Mouse (Mus musculus): Measurements from ENCODE around the gene Cap2. TPM values are rescaled to one million over a fixed set of nuclear protein-coding genes. Genes with fewer than 3 reads are reported as not detected.

Gene Cap2
- total RNA-seq (2012; rRNA removed) (14.1 and 14.8 TPM in 2 replicates), polyA plus RNA-seq (2012; ENCODE audit: insufficient read depth in 1 of 2, insufficient read length in 2 of 2, low read depth in 1 of 2, low replicate concordance in 2 of 2, missing spikeins in 1 of 2) (100 to 1,000 TPM in 1 of 2 experiments, 10 to 100 TPM in 1; 22.3 to 120 TPM)

DNA sequence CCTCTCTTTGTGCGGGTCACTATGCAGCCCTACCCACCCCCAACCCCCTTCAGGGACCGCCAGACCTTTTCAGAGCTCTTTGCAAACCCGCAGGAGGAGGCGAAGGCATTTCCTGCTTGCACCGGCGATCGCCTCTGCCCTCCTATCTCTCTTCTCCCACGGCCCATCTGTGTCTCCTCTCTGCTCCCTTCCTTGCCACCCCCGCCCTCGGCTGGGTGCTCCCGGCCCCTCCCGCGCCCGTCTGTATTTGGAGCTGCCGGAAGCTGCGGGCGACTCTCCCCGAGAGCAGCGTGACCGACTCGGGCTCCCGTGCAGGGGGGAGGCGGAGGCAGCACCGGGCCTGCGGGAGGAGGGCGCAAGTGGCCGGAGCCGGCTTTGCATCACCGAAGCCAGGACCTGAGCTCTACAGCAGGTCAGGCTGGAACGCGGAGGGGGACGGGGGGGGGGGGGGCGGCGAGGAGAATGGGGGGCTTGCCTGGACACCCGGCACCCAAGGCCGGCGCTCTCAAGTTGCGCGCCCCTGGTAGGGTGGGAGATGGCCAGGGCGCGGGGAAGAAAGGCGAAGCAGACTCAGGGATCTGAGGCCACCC, at the start of gene Cap2:
TSS of gene Cap2 (plus strand) at position 49 of the 590 bp plus-strand sequence.
- Histone ChIP-seq H3K4me3 (ENCODE audit: control insufficient read depth in 1 of 2, insufficient read depth in 1 of 2, low read depth in 2 of 2, low read length in 2 of 2) (peak within 1 kb of the TSS; percentile 74 to 86), H3K9ac (ENCODE audit: control insufficient read depth, low read depth, low read length, poor library complexity, severe bottlenecking) (peak within 1 kb of the TSS; percentile 80), H3K9me3 (replicated peaks; ENCODE audit: insufficient read depth, low read length) (no peaks in the 10 kb centered on the region), H3K4me1 (ENCODE audit: control insufficient read depth in 1 of 2, insufficient read depth in 2 of 2, low read length in 2 of 2) (peaks cover 0 to 4% of the 10 kb centered on the region in 2 experiments; a peak in 3 of 4 replicates), H3K27ac (ENCODE audit: control insufficient read depth, low read depth, low read length) (peak within 1 kb of the TSS; percentile 33), H3K27me3 (ENCODE audit: control insufficient read depth in 1 of 2, insufficient read depth in 2 of 2, low read length in 2 of 2) (no peaks in the 10 kb centered on the region), H3K79me2 (ENCODE audit: control insufficient read depth, insufficient read depth, low read length, poor library complexity) (peaks cover 1% of the 10 kb centered on the region; the same call in 1 of the 2 replicates), H3K36me3 (ENCODE audit: control insufficient read depth in 1 of 2, insufficient read depth in 2 of 2, low read length in 2 of 2) (peaks cover 0 to 10% of the 10 kb centered on the region in 2 experiments; a peak in 1 of 4 replicates)
- peak; percentile 79 for DNase-seq (ENCODE audit: low read depth, low spot score)
- no peak for TF ChIP-seq NELFE (IDR thresholded peaks at IDR 0.05; ENCODE audit: low read depth, low read length)
- TF ChIP-seq EP300 (IDR thresholded peaks at IDR 0.05; ENCODE audit: low read depth in 1 of 2, low read length in 2 of 2), result peak; percentile 50 to 72; a peak in 3 of 4 replicates
- TF ChIP-seq USF1 (IDR thresholded peaks at IDR 0.05; ENCODE audit: low read depth, low read length), result no peak
- no peak for TF ChIP-seq NRF1 (IDR thresholded peaks at IDR 0.05; ENCODE audit: insufficient read depth, low read depth, low read length, poor library complexity, severe bottlenecking)
- TF ChIP-seq JUND (IDR thresholded peaks at IDR 0.05; ENCODE audit: low read depth, low read length), result no peak
- TF ChIP-seq CHD2 (IDR thresholded peaks at IDR 0.05; ENCODE audit: low read length), result no peak
- no peak for TF ChIP-seq TBP (IDR thresholded peaks at IDR 0.05; ENCODE audit: low read depth, low read length)
- no peak for TF ChIP-seq E2F4 (IDR thresholded peaks at IDR 0.05; ENCODE audit: borderline replicate concordance, low read depth, low read length)
- TF ChIP-seq RCOR1 (IDR thresholded peaks at IDR 0.05; ENCODE audit: low read depth, low read length), result no peak
- no peak for TF ChIP-seq ZNF384 (IDR thresholded peaks at IDR 0.05; ENCODE audit: low read depth, low read length)
- TF ChIP-seq GATA1 (IDR thresholded peaks at IDR 0.05; ENCODE audit: low read depth, low read length), result no peak
- no peak for TF ChIP-seq USF2 (IDR thresholded peaks at IDR 0.05; ENCODE audit: borderline replicate concordance in 1 of 2, insufficient read depth in 1 of 2, low read depth in 1 of 2, low read length in 2 of 2)
- TF ChIP-seq POLR2AphosphoS2 (IDR thresholded peaks at IDR 0.05; ENCODE audit: low read length), result no peak
- TF ChIP-seq GABPA (IDR thresholded peaks at IDR 0.05; ENCODE audit: low read depth, low read length), result no peak
- peak; percentile 34; the same call in 1 of the 2 replicates for TF ChIP-seq MXI1 (IDR thresholded peaks at IDR 0.05; ENCODE audit: low read depth, low read length)
- TF ChIP-seq MEF2A (IDR thresholded peaks at IDR 0.05; ENCODE audit: extremely low read depth, insufficient replicate concordance, low read depth, low read length, poor library complexity, severe bottlenecking), result no peak
- TF ChIP-seq POLR2AphosphoS5 (IDR thresholded peaks at IDR 0.05; ENCODE audit: borderline replicate concordance, low read depth, low read length), result no peak
- TF ChIP-seq CHD1 (IDR thresholded peaks at IDR 0.05; ENCODE audit: low read depth, low read length), result no peak
- TF ChIP-seq HCFC1 (IDR thresholded peaks at IDR 0.05; ENCODE audit: low read depth, low read length), result 0 out of 2 replicates have a peak, but pooled peaks have one; percentile 44
- peak; percentile 37; the same call in 1 of the 2 replicates for TF ChIP-seq ELF1 (IDR thresholded peaks at IDR 0.05; ENCODE audit: low read depth, low read length)
- no peak for TF ChIP-seq ZC3H11A (IDR thresholded peaks at IDR 0.05; ENCODE audit: low read depth, low read length)
- TF ChIP-seq ZMIZ1 (IDR thresholded peaks at IDR 0.05; ENCODE audit: low read depth, low read length), result no peak
- TF ChIP-seq TCF12 (IDR thresholded peaks at IDR 0.05; ENCODE audit: low read depth, low read length), result peak; percentile 68
- peak; percentile 71 for TF ChIP-seq SIN3A (IDR thresholded peaks at IDR 0.05; ENCODE audit: low read length)
- TF ChIP-seq MYB (IDR thresholded peaks at IDR 0.05; ENCODE audit: low read depth, low read length), result no peak
- 0 out of 2 replicates have a peak, but pooled peaks have one; percentile 49 for TF ChIP-seq UBTF (IDR thresholded peaks at IDR 0.05; ENCODE audit: borderline replicate concordance, insufficient read depth, low read depth, low read length)
- TF ChIP-seq MAFK (IDR thresholded peaks at IDR 0.05; ENCODE audit: borderline replicate concordance, low read depth, low read length), result no peak
- no peak for TF ChIP-seq RAD21 (IDR thresholded peaks at IDR 0.05; ENCODE audit: low read depth, low read length)
- TF ChIP-seq CTCF (IDR thresholded peaks at IDR 0.05 in 2 of 3, conservative IDR thresholded peaks at IDR 0.05 in 1 of 3; ENCODE audit: control insufficient read depth in 1 of 3, insufficient read depth in 1 of 3, low read depth in 2 of 3, low read length in 3 of 3, poor library complexity in 1 of 3, severe bottlenecking in 1 of 3), result no peak
- TF ChIP-seq POLR2A (IDR thresholded peaks at IDR 0.05; ENCODE audit: control insufficient read depth in 1 of 2, insufficient read depth in 1 of 2, low read depth in 1 of 2, low read length in 2 of 2, poor library complexity in 1 of 2), result no peak; a peak in 1 of 4 replicates
- TF ChIP-seq KAT2A (conservative IDR thresholded peaks at IDR 0.05; ENCODE audit: low read depth, low read length), result no peak
- TF ChIP-seq MYC (IDR thresholded peaks at IDR 0.05; ENCODE audit: low read depth, low read length), result no peak
- peak; percentile 94 for TF ChIP-seq MAZ (IDR thresholded peaks at IDR 0.05; ENCODE audit: low read depth, low read length)
- TF ChIP-seq TAL1 (IDR thresholded peaks at IDR 0.05; ENCODE audit: low read length), result peak; percentile 67
- TF ChIP-seq SMC3 (IDR thresholded peaks at IDR 0.05; ENCODE audit: low read depth, low read length), result no peak
- TF ChIP-seq MAX (IDR thresholded peaks at IDR 0.05; ENCODE audit: low read length), result no peak
